Mouse (Mus musculus): Measurements from ENCODE around the gene Arrb1. TPM values are rescaled to one million over a fixed set of nuclear protein-coding genes. Genes with fewer than 3 reads are reported as not detected.
A peak's percentile ranks its signal among the peaks of the same experiment; 100 is the strongest.

Arrb1 gene
- polyA plus RNA-seq, 1 experiment from 2014 or later = 14.6 TPM

DNA sequence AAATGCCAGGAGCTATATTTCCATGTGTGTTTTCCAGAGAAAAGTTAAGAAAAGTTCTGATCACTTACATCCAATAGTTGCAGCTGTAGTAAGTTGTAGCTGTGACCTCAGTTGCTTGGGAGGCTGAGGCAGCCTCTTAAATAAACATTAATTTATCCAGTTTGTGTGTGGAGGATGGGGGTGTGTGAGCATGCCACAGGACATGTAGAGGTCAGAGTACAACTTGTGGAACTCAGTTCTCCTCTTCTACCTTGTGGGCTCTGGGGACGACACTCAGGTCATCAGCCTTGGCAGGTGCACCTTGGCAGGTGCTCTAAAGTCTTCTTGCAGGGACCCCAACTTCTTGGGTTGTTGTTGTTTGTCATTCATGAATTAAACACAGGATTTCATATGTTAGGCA lies 11.4 kb upstream of the Arrb1 start:
- 83% methylated on average over 1 of the region's 1 CpGs for WGBS
- H3K4me3 ChIP-seq = no peak overlapping the region
- H3K27me3 ChIP-seq (ENCODE audit: insufficient read depth, poor library complexity, severe bottlenecking) = no peaks in the 10 kb centered on the region
- H3K36me3 ChIP-seq = no peaks in the 10 kb centered on the region
- H3K9me3 ChIP-seq = no peaks in the 10 kb centered on the region
- DNase-seq (ENCODE audit: low spot score) = no peak
- H3K4me1 ChIP-seq (replicated peaks) = no peaks in the 10 kb centered on the region
- H3K27ac ChIP-seq = no peak overlapping the region

DNA sequence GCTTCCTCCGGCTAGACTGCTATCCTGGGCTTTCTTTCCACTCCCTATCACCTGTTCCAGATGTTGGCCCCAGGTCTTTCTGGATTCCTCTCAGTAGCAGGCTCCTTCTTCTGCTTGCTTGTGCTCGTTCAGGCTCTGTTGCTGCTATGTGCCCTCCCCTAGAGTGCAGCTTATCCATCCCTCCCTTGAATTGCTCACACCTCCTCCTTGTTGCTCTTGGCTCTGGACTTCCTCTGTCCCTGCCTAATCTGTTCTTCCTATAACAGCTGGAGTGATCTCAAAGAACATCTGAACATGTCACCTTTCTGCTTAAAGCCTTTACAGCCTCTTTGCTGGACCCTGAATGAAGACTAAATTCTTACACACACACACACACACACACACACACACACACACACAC lies 6.7 kb upstream of the Arrb1 start:
- Histone ChIP-seq H3K4me1 (replicated peaks) (peaks cover 8% of the 10 kb centered on the region; the same call in 1 of the 2 replicates), H3K36me3 (no peaks in the 10 kb centered on the region), H3K9me3 (no peaks in the 10 kb centered on the region), H3K27ac (no peak overlapping the region), H3K27me3 (ENCODE audit: insufficient read depth, poor library complexity, severe bottlenecking) (peaks cover 3% of the 10 kb centered on the region; the same call in 1 of the 2 replicates), H3K4me3 (no peak overlapping the region)
- 61% methylated on average over 2 of the region's 2 CpGs for WGBS
- no peak for DNase-seq (ENCODE audit: low spot score)

DNA sequence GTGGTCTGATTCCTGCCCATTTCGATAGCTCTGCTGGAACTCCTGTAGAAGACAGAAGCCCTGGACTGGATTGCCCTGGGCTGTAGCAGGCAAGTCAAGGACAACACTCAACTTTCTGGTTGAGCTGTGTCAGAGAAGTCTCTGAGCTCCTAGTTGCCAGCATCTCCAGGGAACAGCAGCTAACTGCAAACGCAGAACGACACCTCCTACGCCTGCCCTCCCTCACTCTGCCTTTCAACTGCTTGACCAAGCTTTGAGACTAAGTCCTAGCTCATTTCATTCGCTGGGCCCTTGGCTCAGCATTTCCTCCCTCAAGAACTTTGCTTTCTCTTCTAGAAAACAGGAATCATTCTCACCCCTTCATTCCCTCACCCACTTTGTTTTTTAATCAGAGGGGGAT lies 5.9 kb upstream of the Arrb1 start:
- H3K27me3 ChIP-seq (ENCODE audit: insufficient read depth, poor library complexity, severe bottlenecking) = peaks cover 3% of the 10 kb centered on the region; the same call in 1 of the 2 replicates
- no peaks in the 10 kb centered on the region for H3K9me3 ChIP-seq
- peaks cover 16% of the 10 kb centered on the region for H3K4me1 ChIP-seq (replicated peaks)
- no peak overlapping the region for H3K27ac ChIP-seq
- WGBS = 56% methylated on average over 5 of the region's 5 CpGs
- no peak overlapping the region for H3K4me3 ChIP-seq
- H3K36me3 ChIP-seq = no peaks in the 10 kb centered on the region
- no peak for DNase-seq (ENCODE audit: low spot score)

DNA sequence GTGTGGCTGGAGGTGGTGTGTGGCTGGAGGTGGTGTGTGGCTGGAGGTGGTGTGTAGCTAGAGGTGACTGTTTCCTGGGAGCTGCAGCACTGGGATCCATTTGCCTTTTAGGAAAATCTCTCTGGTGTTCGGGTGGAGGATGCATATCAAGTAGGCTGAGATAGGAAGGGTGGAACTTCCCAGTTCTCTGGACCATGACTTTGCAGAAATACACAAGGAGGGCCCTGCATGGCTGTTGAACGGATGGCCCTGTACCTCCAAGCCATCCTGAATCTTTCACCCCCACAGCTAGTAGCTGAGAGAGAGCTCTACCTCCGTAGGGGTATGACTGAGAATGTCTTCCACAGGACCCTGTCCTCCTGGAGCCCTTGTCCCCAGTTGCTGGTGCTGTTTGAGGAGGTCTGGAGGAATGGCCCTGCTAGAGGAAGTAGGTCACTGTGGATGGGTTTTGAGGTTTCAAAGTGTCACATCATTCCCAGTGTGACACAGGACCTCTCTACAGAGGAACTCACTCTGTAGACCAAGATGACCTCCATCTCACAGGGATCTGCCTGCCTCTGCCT lies 3.8 kb upstream of the Arrb1 start:
- no peak overlapping the region for H3K4me3 ChIP-seq
- no peak for DNase-seq (ENCODE audit: low spot score)
- H3K36me3 ChIP-seq = no peaks in the 10 kb centered on the region
- WGBS = 89% methylated on average over 3 of the region's 3 CpGs
- peaks cover 36% of the 10 kb centered on the region for H3K4me1 ChIP-seq (replicated peaks)
- peak overlapping the region; percentile 24; the same call in 1 of the 2 replicates for H3K27ac ChIP-seq
- H3K9me3 ChIP-seq = no peaks in the 10 kb centered on the region
- peaks cover 3% of the 10 kb centered on the region; the same call in 1 of the 2 replicates for H3K27me3 ChIP-seq (ENCODE audit: insufficient read depth, poor library complexity, severe bottlenecking)

DNA sequence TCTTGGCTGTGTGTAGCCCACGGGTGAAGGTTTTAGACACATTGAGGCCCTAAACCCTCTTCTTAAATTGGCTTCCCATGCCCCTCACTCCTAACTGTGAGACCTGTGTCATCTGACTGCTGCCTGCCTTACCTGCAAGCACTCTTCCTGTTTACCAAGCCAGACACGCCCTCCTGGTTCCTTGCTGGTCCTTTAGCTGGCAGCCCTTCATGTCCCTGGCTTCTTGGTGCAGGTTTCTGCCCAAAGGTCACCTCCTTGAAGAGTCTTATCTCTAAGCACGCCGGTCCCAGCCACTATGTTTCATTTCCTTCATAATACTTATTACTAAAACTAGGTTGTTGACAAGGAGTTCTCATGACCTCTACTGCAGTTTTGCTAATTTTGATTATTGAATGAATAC lies 2.7 kb upstream of the Arrb1 start:
- Histone ChIP-seq H3K4me3 (no peak overlapping the region), H3K27ac (no peak overlapping the region), H3K9me3 (no peaks in the 10 kb centered on the region), H3K27me3 (ENCODE audit: insufficient read depth, poor library complexity, severe bottlenecking) (peaks cover 3% of the 10 kb centered on the region; the same call in 1 of the 2 replicates), H3K36me3 (no peaks in the 10 kb centered on the region), H3K4me1 (replicated peaks) (peaks cover 47% of the 10 kb centered on the region)
- DNase-seq (ENCODE audit: low spot score) = no peak
- WGBS = 85% methylated on average over 4 of the region's 4 CpGs

DNA sequence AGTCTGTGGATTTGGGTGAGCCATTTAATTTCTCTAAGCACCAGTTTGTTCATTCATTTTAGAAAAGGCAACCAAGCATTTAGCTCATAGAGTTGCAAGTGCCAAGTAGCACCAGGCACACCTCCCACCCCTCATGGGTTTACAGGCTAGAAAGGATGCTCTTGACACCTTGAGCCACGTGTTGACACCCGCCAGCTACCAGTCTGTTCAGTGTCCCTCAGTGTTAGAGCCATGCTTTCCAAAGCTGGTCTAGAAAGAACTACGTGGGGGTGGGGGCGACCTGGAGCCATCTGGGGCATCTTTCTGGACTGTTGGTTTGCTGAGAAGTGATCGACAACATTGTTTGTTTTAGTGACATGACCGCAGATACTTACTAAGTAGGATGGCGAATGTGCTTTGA lies 1.7 kb upstream of the Arrb1 start:
- Histone ChIP-seq H3K36me3 (no peaks in the 10 kb centered on the region), H3K27me3 (ENCODE audit: insufficient read depth, poor library complexity, severe bottlenecking) (peaks cover 3% of the 10 kb centered on the region; the same call in 1 of the 2 replicates), H3K9me3 (no peaks in the 10 kb centered on the region), H3K4me3 (no peak overlapping the region), H3K27ac (no peak overlapping the region), H3K4me1 (replicated peaks) (peaks cover 58% of the 10 kb centered on the region)
- WGBS = 86% methylated on average over 7 of the region's 7 CpGs
- no peak for DNase-seq (ENCODE audit: low spot score)

DNA sequence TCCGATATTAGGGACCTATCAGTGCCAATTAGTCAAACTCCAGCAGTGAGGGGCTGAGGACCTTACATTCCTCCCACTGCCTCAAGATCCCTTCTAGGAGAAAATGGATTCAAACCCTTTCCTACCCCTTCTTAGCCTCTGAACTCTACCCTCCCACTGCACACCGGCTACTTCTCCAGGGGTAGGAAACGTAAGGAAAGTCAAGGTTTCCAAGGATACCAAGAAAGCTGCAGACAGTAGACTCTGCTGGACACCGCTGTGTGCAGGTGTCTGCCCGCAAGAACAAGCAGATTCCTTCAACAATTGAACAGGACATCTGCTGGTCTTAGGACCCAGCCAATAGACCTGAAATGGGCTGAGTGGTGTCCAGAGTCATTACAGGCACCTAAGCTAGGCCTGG lies 765 bp upstream of the Arrb1 start:
- H3K4me1 ChIP-seq (replicated peaks) = peaks cover 67% of the 10 kb centered on the region
- peak overlapping the region; percentile 63 for H3K4me3 ChIP-seq
- peaks cover 3% of the 10 kb centered on the region; the same call in 1 of the 2 replicates for H3K27me3 ChIP-seq (ENCODE audit: insufficient read depth, poor library complexity, severe bottlenecking)
- no peaks in the 10 kb centered on the region for H3K9me3 ChIP-seq
- no peaks in the 10 kb centered on the region for H3K36me3 ChIP-seq
- peak overlapping the region; percentile 97 for H3K27ac ChIP-seq
- no peak for DNase-seq (ENCODE audit: low spot score)
- WGBS = 42% methylated on average over 5 of the region's 5 CpGs

DNA sequence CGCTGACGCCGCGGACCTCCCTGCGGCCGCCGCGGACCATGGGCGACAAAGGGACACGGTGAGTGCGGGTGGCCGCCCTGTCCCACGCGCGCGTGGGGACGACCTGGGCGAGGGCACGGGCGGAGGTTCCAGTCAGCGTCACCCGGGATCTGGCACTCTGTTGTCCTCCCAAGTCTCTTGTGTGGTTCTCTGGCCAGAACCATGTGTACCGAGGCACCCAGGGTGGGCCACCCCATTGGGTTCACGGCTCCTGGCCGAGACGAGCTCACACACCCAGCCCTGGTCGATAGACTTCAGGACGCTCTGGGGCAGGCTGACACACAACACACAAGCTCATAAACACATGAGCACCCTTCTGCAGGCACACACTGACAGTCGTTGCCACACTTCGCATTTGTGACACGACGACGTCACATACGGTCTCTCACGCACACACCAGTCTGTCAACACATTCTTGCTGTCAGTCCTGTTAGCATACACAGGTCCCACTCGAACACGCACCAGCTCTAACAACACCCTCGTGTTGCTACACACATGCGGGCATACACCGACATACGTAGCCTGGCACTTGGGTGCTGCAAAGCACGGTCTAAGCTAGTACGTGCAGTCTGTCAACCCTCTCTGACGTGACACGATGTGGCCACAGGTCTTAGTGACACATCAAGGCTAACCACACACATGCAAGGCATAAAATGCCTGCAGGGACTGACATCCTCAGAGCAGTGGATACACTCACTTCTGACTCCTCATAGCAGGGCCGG lies 655 bp downstream of the Arrb1 start:
- DNase-seq (ENCODE audit: low spot score) = peak; percentile 40
- Histone ChIP-seq H3K36me3 (no peaks in the 10 kb centered on the region), H3K27me3 (ENCODE audit: insufficient read depth, poor library complexity, severe bottlenecking) (peaks cover 3% of the 10 kb centered on the region; the same call in 1 of the 2 replicates), H3K27ac (peak overlapping the region; percentile 97), H3K4me3 (peak overlapping the region; percentile 63), H3K9me3 (no peaks in the 10 kb centered on the region), H3K4me1 (replicated peaks) (peaks cover 73% of the 10 kb centered on the region)
- 12% methylated on average over 46 of the region's 46 CpGs for WGBS

DNA sequence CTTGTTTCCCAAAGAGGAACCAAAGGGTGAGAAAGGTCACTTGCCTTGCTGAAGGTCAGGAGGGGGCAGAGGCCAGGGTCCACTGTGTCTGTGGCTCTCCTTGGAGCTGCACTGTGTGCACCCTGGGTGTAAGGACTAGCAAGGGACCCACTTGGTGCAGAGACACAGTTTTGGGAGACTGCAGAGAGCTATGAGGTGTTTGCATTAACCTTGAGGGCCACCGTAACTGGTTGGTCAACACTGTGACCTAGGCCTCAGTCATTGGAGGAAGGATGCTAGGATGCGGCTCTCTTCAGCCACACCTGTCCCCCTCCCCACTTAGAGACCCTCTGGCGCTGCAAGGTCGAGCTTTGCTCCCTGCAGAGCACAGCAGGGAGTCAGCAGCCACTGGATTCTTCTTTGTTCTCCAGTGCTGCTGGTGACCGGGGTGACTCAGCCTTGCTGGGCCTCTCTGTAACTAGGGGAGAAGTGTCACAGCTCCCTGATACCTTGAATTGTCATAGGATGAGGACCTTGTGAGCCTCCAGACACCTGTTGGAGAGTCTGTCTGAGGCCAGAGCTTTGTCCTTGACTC lies 2.0 kb downstream of the Arrb1 start:
- 24% methylated on average over 5 of the region's 5 CpGs for WGBS
- Histone ChIP-seq H3K27ac (peak overlapping the region; percentile 74), H3K36me3 (0 out of 2 replicates have a peak, but pooled peaks cover 3% of the 10 kb centered on the region), H3K4me3 (peak overlapping the region; percentile 63), H3K9me3 (no peaks in the 10 kb centered on the region), H3K4me1 (replicated peaks) (peaks cover 87% of the 10 kb centered on the region), H3K27me3 (ENCODE audit: insufficient read depth, poor library complexity, severe bottlenecking) (no peaks in the 10 kb centered on the region)
- no peak for DNase-seq (ENCODE audit: low spot score)

DNA sequence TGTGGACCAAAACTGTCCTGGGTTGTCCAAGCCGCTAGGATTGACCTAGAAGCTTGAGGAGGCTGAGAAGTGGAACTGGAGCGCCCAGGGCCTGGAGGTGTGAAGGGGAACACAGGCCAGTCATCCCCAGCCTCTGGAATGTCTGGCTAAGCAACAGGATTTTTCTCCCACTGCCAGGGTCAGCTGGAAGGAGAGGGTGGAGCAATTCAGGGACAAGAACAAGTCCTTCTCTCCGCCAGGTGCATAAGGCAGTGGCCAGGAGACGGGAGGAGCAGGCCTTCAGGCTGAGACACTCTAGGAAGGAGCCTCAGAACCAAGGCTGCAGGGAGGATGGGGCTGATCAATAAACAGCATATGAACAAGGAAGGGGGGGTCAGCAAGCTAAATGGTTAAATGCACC lies 3.2 kb downstream of the Arrb1 start:
- Histone ChIP-seq H3K36me3 (0 out of 2 replicates have a peak, but pooled peaks cover 11% of the 10 kb centered on the region), H3K27me3 (ENCODE audit: insufficient read depth, poor library complexity, severe bottlenecking) (no peaks in the 10 kb centered on the region), H3K4me1 (replicated peaks) (peaks cover 94% of the 10 kb centered on the region), H3K27ac (peak overlapping the region; percentile 74), H3K9me3 (no peaks in the 10 kb centered on the region), H3K4me3 (peak overlapping the region; percentile 7; the same call in 1 of the 2 replicates)
- no peak for DNase-seq (ENCODE audit: low spot score)
- 57% methylated on average over 4 of the region's 4 CpGs for WGBS

DNA sequence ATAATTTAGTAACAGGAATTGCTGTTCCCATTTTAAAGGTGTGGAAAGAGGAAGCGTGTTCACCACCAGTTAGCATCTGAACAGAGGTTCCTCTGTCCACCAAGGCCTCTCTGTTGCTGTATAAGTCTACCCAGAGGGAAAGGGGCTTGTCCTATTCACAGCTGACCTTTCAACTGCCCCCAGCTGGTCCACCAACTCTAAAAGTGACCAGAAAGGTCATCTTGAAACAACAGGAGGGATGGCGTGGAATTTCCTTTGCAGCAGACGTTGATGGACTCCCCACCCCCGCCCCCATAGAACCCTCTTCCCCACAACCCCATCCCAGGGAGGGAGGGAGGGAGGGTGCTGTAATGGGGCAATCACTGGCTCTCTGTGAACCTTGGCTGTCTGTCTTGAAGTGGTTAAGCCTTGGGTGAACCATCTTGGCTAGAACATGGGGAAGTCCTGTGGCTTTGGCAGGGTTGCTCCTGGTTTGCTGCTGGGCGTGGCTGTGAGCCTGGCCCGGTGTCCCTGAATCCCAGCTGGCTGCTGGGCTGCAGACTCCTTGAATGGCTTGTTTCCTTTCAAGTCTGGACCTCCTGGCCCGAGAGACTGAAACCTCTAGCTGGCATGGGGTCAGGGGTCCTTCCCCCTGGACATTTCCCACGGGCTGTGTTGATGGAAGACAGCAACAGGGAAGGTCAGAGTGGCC lies 4.1 kb downstream of the Arrb1 start:
- peak; percentile 69 for DNase-seq (ENCODE audit: low spot score)

DNA sequence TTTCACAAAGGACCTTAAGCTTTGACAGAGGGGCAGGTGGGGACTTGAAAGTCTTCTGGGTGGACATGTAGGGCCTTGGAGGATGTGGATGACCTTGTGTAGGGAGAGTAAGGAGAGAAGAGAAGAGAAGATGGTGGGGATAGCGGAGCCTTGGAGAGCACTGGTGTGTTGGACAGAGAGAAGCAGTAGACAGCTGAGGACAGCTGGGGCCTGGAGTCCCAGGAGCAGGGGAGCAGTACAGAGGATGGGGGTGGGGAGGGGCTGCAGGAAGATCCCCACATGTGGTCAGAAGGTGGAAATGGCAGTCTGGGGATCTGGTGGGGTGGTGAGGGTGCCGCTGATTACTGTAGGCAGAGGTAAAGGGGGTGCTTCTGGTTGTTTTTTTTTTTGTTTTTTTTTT lies 4.8 kb downstream of the Arrb1 start:
- H3K4me3 ChIP-seq = peak overlapping the region; percentile 36
- H3K27ac ChIP-seq = peak overlapping the region; percentile 82
- H3K9me3 ChIP-seq = no peaks in the 10 kb centered on the region
- WGBS = 63% methylated on average over 2 of the region's 2 CpGs
- DNase-seq (ENCODE audit: low spot score) = no peak
- H3K4me1 ChIP-seq (replicated peaks) = peaks cover 89% of the 10 kb centered on the region
- H3K36me3 ChIP-seq = 0 out of 2 replicates have a peak, but pooled peaks cover 19% of the 10 kb centered on the region
- no peaks in the 10 kb centered on the region for H3K27me3 ChIP-seq (ENCODE audit: insufficient read depth, poor library complexity, severe bottlenecking)

More for the DNA sequence above, 4.1 kb downstream of the Arrb1 start:
- peak overlapping the region; percentile 82 for H3K27ac ChIP-seq
- H3K4me1 ChIP-seq (replicated peaks) = peaks cover 89% of the 10 kb centered on the region
- 7% methylated on average over 8 of the region's 8 CpGs for WGBS
- H3K36me3 ChIP-seq = 0 out of 2 replicates have a peak, but pooled peaks cover 12% of the 10 kb centered on the region
- no peaks in the 10 kb centered on the region for H3K9me3 ChIP-seq
- no peaks in the 10 kb centered on the region for H3K27me3 ChIP-seq (ENCODE audit: insufficient read depth, poor library complexity, severe bottlenecking)
- H3K4me3 ChIP-seq = peak overlapping the region; percentile 36
